Mouse (Mus musculus) G1E (cell line): ENCODE data around the gene Psmd12.

Experiments
- CTCF ChIP-seq: IDR thresholded peaks from 2 replicates; pipeline ENCODE4 v1.5.1; 2012; ENCODE audit warnings: low read depth, low read length, inconsistent platforms, mixed read lengths
- GATA2 ChIP-seq: IDR thresholded peaks from 2 replicates; pipeline ENCODE4 v1.6.1; 2012; ENCODE audit warnings: low read depth, low read length, inconsistent platforms, borderline replicate concordance
- POLR2AphosphoS5 ChIP-seq: IDR thresholded peaks from 2 replicates; pipeline ENCODE4 v1.6.1; 2012; ENCODE audit warnings: low read depth, low read length, inconsistent platforms; ENCODE audit not compliant: insufficient replicate concordance
- TAL1 ChIP-seq: conservative IDR thresholded peaks from 2 replicates; pipeline ENCODE4 v1.6.1; 2012; ENCODE audit warnings: low read depth, low read length, inconsistent platforms, mixed read lengths

- TF ChIP-seq GATA2 (no peak), TAL1 (no peak), CTCF (no peak), POLR2AphosphoS5 (no peak)
Measured at GRCm38 (mm10) chr11:107431197-107431965, 47.9 kb upstream of the Psmd12 start.
